Mouse (Mus musculus) ES-E14 (cell line): ENCODE data around the gene Plekhf1. TPM values are rescaled to one million over a fixed set of nuclear protein-coding genes. Genes with fewer than 3 reads are reported as not detected.

Experiments used
- DNase-seq: peaks from one replicate; pipeline ENCODE4 v3.0.0-alpha.2; 2013; ENCODE audit warnings: low read depth, low spot score
- H3K27ac ChIP-seq: 2 replicates; pipeline ENCODE4 v1.5.1; 2012; ENCODE audit warnings: low read depth, mild to moderate bottlenecking, low read length, moderate library complexity, mixed read lengths; ENCODE audit not compliant: poor library complexity, insufficient read depth, severe bottlenecking
- H3K36me3 ChIP-seq: 2 replicates; pipeline ENCODE4 v1.6.1; 2012; ENCODE audit warnings: mild to moderate bottlenecking, low read length, moderate library complexity, mixed read lengths; ENCODE audit not compliant: control insufficient read depth, poor library complexity, insufficient read depth, severe bottlenecking
- H3K4me1 ChIP-seq, 2 experiments: fragments of 150-350 bp in 1 of 2; sonication (generic) in 1 of 2; 2 replicates each; pipeline ENCODE4 v1.6.1; 2012; ENCODE audit warnings: low read length in 2 of 2, mild to moderate bottlenecking in 1 of 2, mixed read lengths in 1 of 2; ENCODE audit not compliant: control insufficient read depth in 2 of 2, insufficient read depth in 2 of 2, poor library complexity in 1 of 2
- H3K4me3 ChIP-seq, 2 experiments: fragments of 150-350 bp in 1 of 2; sonication (generic) in 1 of 2; 2 replicates each; pipeline ENCODE4 v1.5.1; 2012; ENCODE audit warnings: low read length in 2 of 2, low read depth in 1 of 2, mild to moderate bottlenecking in 1 of 2, mixed read lengths in 1 of 2; ENCODE audit not compliant: insufficient read depth in 1 of 2, poor library complexity in 1 of 2, severe bottlenecking in 1 of 2
- H3K9ac ChIP-seq: 2 replicates; pipeline ENCODE4 v1.6.1; 2012; ENCODE audit warnings: low read depth, mild to moderate bottlenecking, low read length, mixed read lengths; ENCODE audit not compliant: poor library complexity, insufficient read depth, severe bottlenecking
- H3K9me3 ChIP-seq: fragments of 150-350 bp; sonication (generic); 2 replicates; pipeline ENCODE4 v1.6.1; 2012; ENCODE audit warnings: low read depth, mild to moderate bottlenecking, low read length; ENCODE audit not compliant: control insufficient read depth, insufficient read depth
- CHD2 ChIP-seq: IDR thresholded peaks from 2 replicates; pipeline ENCODE4 v1.6.1; 2014; ENCODE audit warnings: mild to moderate bottlenecking, low read depth, low read length, inconsistent platforms
- HCFC1 ChIP-seq: IDR thresholded peaks from 2 replicates; pipeline ENCODE4 v1.6.1; 2012; ENCODE audit warnings: low read length, inconsistent platforms, borderline replicate concordance; ENCODE audit not compliant: insufficient read depth
- MAFK ChIP-seq: IDR thresholded peaks from 2 replicates; pipeline ENCODE4 v1.6.1; 2014; ENCODE audit warnings: mild to moderate bottlenecking, low read depth, low read length, inconsistent platforms; ENCODE audit not compliant: insufficient read depth
- ZC3H11A ChIP-seq: IDR thresholded peaks from 2 replicates; pipeline ENCODE4 v1.6.1; 2012; ENCODE audit warnings: low read depth, mild to moderate bottlenecking, inconsistent platforms, low read length, borderline replicate concordance
- ZNF384 ChIP-seq: IDR thresholded peaks from 2 replicates; pipeline ENCODE4 v1.6.1; 2012; ENCODE audit warnings: low read depth, low read length, inconsistent platforms
- in situ Hi-C, 2 experiments: fragments of 600-800 bp; cut with MboI; formaldehyde crosslinking; loops; one replicate each; pipeline ENCODE4 v1.15.1; 2025; ENCODE audit warnings: low sequenced_read_pairs in 2 of 2, inconsistent platforms in 1 of 2; ENCODE audit not compliant: unreplicated experiment in 2 of 2
- total RNA-seq: library from RNA; depleted of rRNA; stranded (reverse); fragments of 300-350 nt; gene quantifications from 2 replicates; pipeline ENCODE4 v1.2.3, GENCODE M21; 2012

The Plekhf1 gene
- total RNA-seq, 1 experiment = 4.8 TPM

- Histone ChIP-seq H3K4me1 (no peaks in the 10 kb centered on the region; a peak in 1 of 4 replicates), H3K9me3 (no peaks in the 10 kb centered on the region), H3K36me3 (no peaks in the 10 kb centered on the region), H3K9ac (no peak overlapping the region), H3K4me3 (no peak overlapping the region), H3K27ac (no peak overlapping the region)
- no peak for DNase-seq
- TF ChIP-seq ZNF384 (no peak), HCFC1 (no peak), ZC3H11A (no peak), MAFK (no peak), CHD2 (no peak)
- in situ Hi-C loops = no loop called here
These were observed 47.9 kb downstream of the Plekhf1 start for GRCm38 (mm10) chr7:38179896-38180295.

- Histone ChIP-seq H3K27ac (no peak overlapping the region), H3K36me3 (no peaks in the 10 kb centered on the region), H3K4me3 (no peak overlapping the region), H3K4me1 (peaks cover 0 to 4% of the 10 kb centered on the region in 2 experiments; a peak in 2 of 4 replicates), H3K9ac (no peak overlapping the region), H3K9me3 (no peaks in the 10 kb centered on the region)
- TF ChIP-seq ZC3H11A (no peak), HCFC1 (no peak), ZNF384 (no peak), CHD2 (no peak), MAFK (no peak)
- no peak for DNase-seq
- in situ Hi-C loops = no loop called here
These were observed 51.8 kb downstream of the Plekhf1 start for GRCm38 (mm10) chr7:38176056-38176455.

GRCm38 (mm10) chr7:38174321-38175148 lies 53.3 kb downstream of the Plekhf1 start:
- TF ChIP-seq MAFK = no peak
- no peak for TF ChIP-seq ZC3H11A
- TF ChIP-seq CHD2 = no peak
- no peak for TF ChIP-seq HCFC1
- no peak for TF ChIP-seq ZNF384
- Histone ChIP-seq H3K36me3 (no peaks in the 10 kb centered on the region), H3K9me3 (no peaks in the 10 kb centered on the region), H3K9ac (peak overlapping the region; percentile 38; the same call in 1 of the 2 replicates), H3K4me3 (peak overlapping the region; percentile 34 to 46; a peak in 3 of 4 replicates), H3K27ac (no peak overlapping the region), H3K4me1 (peaks cover 0 to 4% of the 10 kb centered on the region in 2 experiments; a peak in 2 of 4 replicates)
- DNase-seq = no peak
- in situ Hi-C loops = loop anchor here in 1 of 2 experiments (25.0 kb wide), 1 partner anchor 812 kb away; no protein-coding TSS in a partner anchor

- H3K4me3 ChIP-seq = peak overlapping the region; percentile 34 to 46; a peak in 3 of 4 replicates
- peaks cover 0 to 4% of the 10 kb centered on the region in 2 experiments; a peak in 2 of 4 replicates for H3K4me1 ChIP-seq
- TF ChIP-seq CHD2 (no peak), ZC3H11A (no peak), ZNF384 (no peak), MAFK (no peak), HCFC1 (no peak)
- no peaks in the 10 kb centered on the region for H3K9me3 ChIP-seq
- H3K9ac ChIP-seq = no peak overlapping the region; the same call in 1 of the 2 replicates
- no peaks in the 10 kb centered on the region for H3K36me3 ChIP-seq
- in situ Hi-C loops = loop anchor here in 1 of 2 experiments (25.0 kb wide), 1 partner anchor 812 kb away; no protein-coding TSS in a partner anchor
- no peak overlapping the region for H3K27ac ChIP-seq
- DNase-seq = no peak
These were observed 53.9 kb downstream of the Plekhf1 start for GRCm38 (mm10) chr7:38173871-38174270.
